Mouse (Mus musculus) kidney, postnatal 0 days (tissue): ENCODE measurements around the gene Ptk7. TPM values are rescaled to one million over a fixed set of nuclear protein-coding genes. Genes with fewer than 3 reads are reported as not detected.
A peak's percentile ranks its signal among the peaks of the same experiment; 100 is the strongest.

Experiments used
- ATAC-seq: fragments of 200-750 bp; cut with Nextera tagmentation; replicated peaks from 2 replicates; pipeline ENCODE4 v1.8.0; 2017; ENCODE audit warnings: low read depth, moderate number of reproducible peaks, moderate TSS enrichment, moderate library complexity; ENCODE audit not compliant: low FRiP score
- DNase-seq: peaks from one replicate; pipeline ENCODE4 v3.0.0-alpha.2; 2016; ENCODE audit warnings: low spot score
- H3K27ac ChIP-seq: fragments of 300-500 bp; sonication (generic); 2 replicates; pipeline ENCODE4 v1.5.1; 2014; ENCODE audit warnings: mild to moderate bottlenecking
- H3K27me3 ChIP-seq: fragments of 300-500 bp; sonication (generic); 2 replicates; pipeline ENCODE4 v1.6.1; 2014; ENCODE audit warnings: low read length, mixed read lengths; ENCODE audit not compliant: insufficient read depth
- H3K36me3 ChIP-seq: fragments of 300-500 bp; sonication (generic); 2 replicates; pipeline ENCODE4 v1.6.1; 2014; ENCODE audit warnings: low read length, mixed read lengths; ENCODE audit not compliant: insufficient read depth
- H3K4me1 ChIP-seq: fragments of 300-500 bp; sonication (generic); replicated peaks from 2 replicates; pipeline ENCODE4 v1.6.1; 2014; ENCODE audit warnings: antibody characterized with exemption, low read length, mixed read lengths; ENCODE audit not compliant: insufficient read depth
- H3K4me2 ChIP-seq: fragments of 300-500 bp; sonication (generic); 2 replicates; pipeline ENCODE4 v1.6.1; 2014; ENCODE audit warnings: mild to moderate bottlenecking, low read length, moderate library complexity, mixed read lengths
- H3K4me3 ChIP-seq: fragments of 300-500 bp; sonication (generic); replicated peaks from 2 replicates; pipeline ENCODE4 v1.5.1; 2014; ENCODE audit warnings: low read depth, low read length
- H3K9ac ChIP-seq: fragments of 300-500 bp; sonication (generic); 2 replicates; pipeline ENCODE4 v1.6.1; 2014; ENCODE audit warnings: low read depth, low read length
- H3K9me3 ChIP-seq: fragments of 300-500 bp; sonication (generic); replicated peaks from 2 replicates; pipeline ENCODE4 v1.6.1; 2016; ENCODE audit warnings: low read length, inconsistent platforms, mixed read lengths
- CTCF ChIP-seq: IDR thresholded peaks from 2 replicates; pipeline ENCODE4 v1.5.1; 2016; ENCODE audit warnings: antibody characterized with exemption, low read depth, mild to moderate bottlenecking, moderate library complexity
- WGBS: fragments of 180-500 bp; shearing (Covaris S2); extraction: QIAGEN DNeasy Blood & Tissue Kit; methylation state at CpG from one replicate; pipeline ENCODE4 v1.1.7; 2014; 5-methylcytosine and 5-hydroxymethylcytosine counted together
- polyA plus RNA-seq: library from polyadenylated mRNA; unstranded; fragments of >200 nt; fragmentation: Nextera tagmentation; extraction: Ambion mirVana; gene quantifications from 2 replicates; pipeline ENCODE4 v1.2.1, GENCODE M21; 2015

The Ptk7 gene
- polyA plus RNA-seq, 1 experiment from 2014 or later, result 94.0 TPM

DNA sequence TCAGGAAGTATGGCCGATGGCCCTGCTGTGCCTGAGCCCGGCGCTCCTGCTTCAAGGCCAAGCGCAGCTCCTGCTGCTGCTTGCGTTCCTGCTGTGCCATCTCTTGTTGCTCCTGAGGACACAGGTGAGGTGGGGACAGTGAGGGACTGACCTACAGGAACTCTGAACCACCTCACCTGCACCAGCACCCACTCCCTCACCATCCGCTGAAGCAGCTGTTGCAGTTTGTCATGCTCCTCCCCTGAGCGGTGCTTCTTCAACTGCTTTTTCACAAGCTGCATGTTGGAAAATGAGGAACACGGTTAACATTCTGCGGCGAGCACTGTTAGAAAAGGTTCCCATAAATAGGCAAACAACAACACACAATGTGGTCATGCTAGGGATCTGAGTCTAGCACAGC is 40.6 kb upstream of the Ptk7 start:
- Histone ChIP-seq H3K27me3 (no peaks in the 10 kb centered on the region), H3K9ac (no peak overlapping the region), H3K27ac (no peak overlapping the region), H3K4me3 (no peak overlapping the region), H3K36me3 (peaks cover 37% of the 10 kb centered on the region), H3K9me3 (no peaks in the 10 kb centered on the region), H3K4me2 (no peak overlapping the region), H3K4me1 (peaks cover 11% of the 10 kb centered on the region; the same call in 1 of the 2 replicates)
- DNase-seq (no peak), ATAC-seq (no peak)
- WGBS, result 95% methylated on average over 10 of the region's 10 CpGs
- TF ChIP-seq CTCF, result no peak

DNA sequence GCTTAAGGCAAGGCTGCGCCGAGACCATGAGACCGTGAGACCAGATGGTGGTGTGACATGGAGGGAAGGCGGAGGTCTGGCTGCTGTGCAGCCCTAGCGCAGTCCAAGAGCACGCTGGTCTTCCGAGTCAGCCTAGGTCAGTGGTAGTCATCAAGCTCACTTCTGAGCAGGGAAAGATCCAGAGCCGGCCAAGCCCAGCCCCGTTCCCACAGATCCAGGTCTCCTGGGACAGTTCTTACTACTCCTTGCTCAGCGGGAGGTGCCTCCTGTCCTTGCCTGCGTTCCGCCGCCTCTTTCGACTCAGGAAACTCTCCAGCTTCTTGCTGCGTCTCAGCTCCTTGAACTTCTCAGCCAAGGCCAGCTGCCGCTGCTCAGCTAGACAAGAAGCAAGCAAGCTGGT is 38.4 kb upstream of the Ptk7 start:
- 83% methylated on average over 16 of the region's 16 CpGs for WGBS
- TF ChIP-seq CTCF, result no peak
- Histone ChIP-seq H3K27ac (no peak overlapping the region), H3K4me2 (no peak overlapping the region), H3K9ac (no peak overlapping the region), H3K36me3 (peaks cover 58% of the 10 kb centered on the region), H3K9me3 (no peaks in the 10 kb centered on the region), H3K4me1 (no peaks in the 10 kb centered on the region), H3K27me3 (no peaks in the 10 kb centered on the region), H3K4me3 (no peak overlapping the region)
- DNase-seq (no peak), ATAC-seq (0 out of 2 replicates have a peak, but pooled peaks have one; percentile 37)

DNA sequence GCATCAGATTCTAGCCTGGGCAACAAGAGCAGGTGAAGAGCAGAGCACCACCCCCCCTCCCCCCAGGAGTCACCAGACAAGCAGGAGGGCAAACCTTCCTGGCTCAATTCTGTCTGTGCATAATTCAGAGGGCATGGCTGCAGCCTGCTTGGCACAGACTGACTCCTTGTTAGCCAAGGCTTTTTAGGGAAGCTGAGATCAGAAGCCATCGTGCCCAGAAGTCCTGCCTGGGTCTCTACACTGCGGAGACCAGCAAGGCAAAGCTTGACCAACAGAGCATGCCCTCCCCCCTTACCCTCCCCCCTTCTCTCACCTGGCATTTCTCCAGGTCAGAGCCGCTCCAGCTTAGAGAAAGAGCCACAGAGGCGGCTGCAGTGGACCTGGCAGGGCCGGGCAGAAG is 33.4 kb upstream of the Ptk7 start:
- no peak for DNase-seq
- no peak for ATAC-seq

GRCm38 (mm10) chr17:46661981-46662380 is 32.7 kb upstream of the Ptk7 start:
- no peaks in the 10 kb centered on the region for H3K9me3 ChIP-seq
- no peak overlapping the region for H3K9ac ChIP-seq
- no peak overlapping the region for H3K4me2 ChIP-seq
- H3K27ac ChIP-seq, result no peak overlapping the region
- peaks cover 84% of the 10 kb centered on the region for H3K36me3 ChIP-seq
- DNase-seq (no peak), ATAC-seq (no peak)
- no peak for TF ChIP-seq CTCF
- no peaks in the 10 kb centered on the region for H3K27me3 ChIP-seq
- WGBS, result 82% methylated on average over 12 of the region's 12 CpGs
- H3K4me3 ChIP-seq, result no peak overlapping the region
- no peaks in the 10 kb centered on the region for H3K4me1 ChIP-seq

More for the DNA sequence above, 33.4 kb upstream of the Ptk7 start:
- 55% methylated on average over 5 of the region's 5 CpGs for WGBS
- Histone ChIP-seq H3K4me1 (no peaks in the 10 kb centered on the region), H3K36me3 (peaks cover 80% of the 10 kb centered on the region), H3K9me3 (no peaks in the 10 kb centered on the region), H3K27ac (no peak overlapping the region), H3K9ac (no peak overlapping the region), H3K27me3 (no peaks in the 10 kb centered on the region), H3K4me3 (no peak overlapping the region), H3K4me2 (no peak overlapping the region)
- TF ChIP-seq CTCF, result no peak

DNA sequence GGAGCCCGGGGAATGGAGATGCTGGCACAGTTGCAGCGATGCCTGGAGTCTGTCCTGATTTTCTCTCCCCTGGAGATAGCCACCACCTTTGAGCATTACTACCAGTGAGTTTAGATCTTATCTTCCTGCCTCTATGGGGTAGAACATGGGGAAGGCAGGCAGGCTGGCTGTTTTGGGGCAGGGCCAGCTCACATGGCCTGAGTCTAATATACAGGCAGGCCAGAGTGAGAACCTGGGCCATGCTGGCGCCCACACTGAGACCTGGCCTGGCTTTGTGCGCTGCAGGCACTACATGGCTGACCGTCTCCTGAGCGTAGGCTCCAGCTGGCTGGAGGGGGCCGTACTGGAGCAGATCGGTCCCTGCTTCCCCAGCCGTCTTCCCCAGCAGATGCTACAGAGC is 32.0 kb upstream of the Ptk7 start:
- Histone ChIP-seq H3K36me3 (peaks cover 84% of the 10 kb centered on the region), H3K9me3 (no peaks in the 10 kb centered on the region), H3K9ac (no peak overlapping the region), H3K27me3 (no peaks in the 10 kb centered on the region), H3K4me2 (no peak overlapping the region), H3K27ac (no peak overlapping the region), H3K4me3 (no peak overlapping the region), H3K4me1 (0 out of 2 replicates have a peak, but pooled peaks cover under 1% of the 10 kb centered on the region)
- DNase-seq (no peak), ATAC-seq (no peak)
- 92% methylated on average over 9 of the region's 9 CpGs for WGBS
- TF ChIP-seq CTCF, result no peak

DNA sequence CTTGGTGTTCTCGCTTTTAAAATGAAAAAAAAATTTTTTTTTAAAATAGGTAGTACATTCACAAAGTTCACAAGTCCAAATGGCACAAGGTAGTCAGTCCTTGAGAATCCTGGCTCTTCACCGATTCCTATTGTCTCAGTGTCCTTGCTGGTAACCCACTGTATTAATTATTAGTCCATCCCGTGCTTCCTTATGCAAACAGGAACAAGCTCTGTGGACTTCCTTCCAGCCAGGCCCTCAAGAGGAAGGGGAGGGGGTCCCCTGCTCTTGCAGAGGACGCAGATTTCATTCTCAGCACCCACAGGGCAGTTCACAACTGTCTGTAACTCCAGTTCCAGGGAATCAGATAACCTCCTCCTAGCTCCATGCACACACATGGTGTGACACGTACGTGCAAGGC is 26.8 kb upstream of the Ptk7 start:
- Histone ChIP-seq H3K9me3 (no peaks in the 10 kb centered on the region), H3K4me3 (no peak overlapping the region), H3K27ac (no peak overlapping the region), H3K36me3 (peaks cover 61% of the 10 kb centered on the region), H3K4me1 (peaks cover 17% of the 10 kb centered on the region; the same call in 1 of the 2 replicates), H3K9ac (no peak overlapping the region), H3K27me3 (no peaks in the 10 kb centered on the region), H3K4me2 (no peak overlapping the region)
- no peak for TF ChIP-seq CTCF
- WGBS, result 62% methylated on average over 6 of the region's 6 CpGs
- DNase-seq, result no peak
- no peak for ATAC-seq
